Mouse (Mus musculus) C2C12 (cell line): ENCODE measurements around the gene Sdc3. TPM values are rescaled to one million over a fixed set of nuclear protein-coding genes. Genes with fewer than 3 reads are reported as not detected.

Experiments used
- H3K27me3 ChIP-seq: one replicate; pipeline ENCODE4 v1.6.1; 2011; ENCODE audit not compliant: control insufficient read depth, insufficient read depth, insufficient read length
- H3K36me3 ChIP-seq: one replicate; pipeline ENCODE4 v1.6.1; 2011; ENCODE audit not compliant: control insufficient read depth, insufficient read depth
- H3K4me3 ChIP-seq: one replicate; pipeline ENCODE4 v1.5.1; 2011; ENCODE audit warnings: mild to moderate bottlenecking, control low read depth; ENCODE audit not compliant: poor library complexity, insufficient read depth, severe bottlenecking
- H3K79me2 ChIP-seq: one replicate; pipeline ENCODE4 v1.6.1; 2011; ENCODE audit not compliant: control insufficient read depth, insufficient read depth
- H3K79me3 ChIP-seq: one replicate; pipeline ENCODE4 v1.6.1; 2011; ENCODE audit warnings: low read depth, control low read depth
- H3ac ChIP-seq: one replicate; pipeline ENCODE3; 2011; ENCODE audit warnings: low read depth; ENCODE audit not compliant: control insufficient read depth, insufficient read length
- CEBPB ChIP-seq: IDR thresholded peaks from one replicate; pipeline ENCODE4 v1.6.1; 2011; ENCODE audit warnings: low read depth, mild to moderate bottlenecking, control low read depth, moderate library complexity
- CTCF ChIP-seq: IDR thresholded peaks from one replicate; pipeline ENCODE4 v1.5.1; 2011; ENCODE audit not compliant: control insufficient read depth, insufficient read depth, insufficient read length
- FOSL1 ChIP-seq: IDR thresholded peaks from one replicate; pipeline ENCODE4 v1.8.0; 2011; ENCODE audit warnings: mild to moderate bottlenecking, low read length; ENCODE audit not compliant: poor library complexity, insufficient read depth, severe bottlenecking
- MAX ChIP-seq: IDR thresholded peaks from one replicate; pipeline ENCODE4 v1.6.1; 2011; ENCODE audit warnings: mild to moderate bottlenecking, control low read depth
- MYOD1 ChIP-seq: IDR thresholded peaks from one replicate; pipeline ENCODE4 v1.6.1; 2011; ENCODE audit warnings: low read depth; ENCODE audit not compliant: control insufficient read depth, insufficient read length
- MYOG ChIP-seq: IDR thresholded peaks from one replicate; pipeline ENCODE4 v1.6.1; 2011; ENCODE audit not compliant: control insufficient read depth, insufficient read length; ENCODE audit errors: extremely low read depth
- USF1 ChIP-seq: IDR thresholded peaks from one replicate; pipeline ENCODE4 v1.6.1; 2011; ENCODE audit warnings: low read depth, mild to moderate bottlenecking, control low read depth, moderate library complexity
- polyA plus RNA-seq: library from polyadenylated mRNA; unstranded; fragments of >200 nt; fragmentation: generic; extraction: Trizol; gene quantifications from one replicate; pipeline ENCODE4 v1.2.1, GENCODE M21; 2012; ENCODE audit warnings: missing spikeins

Sdc3 gene
- polyA plus RNA-seq, 1 experiment: 63.6 TPM

DNA sequence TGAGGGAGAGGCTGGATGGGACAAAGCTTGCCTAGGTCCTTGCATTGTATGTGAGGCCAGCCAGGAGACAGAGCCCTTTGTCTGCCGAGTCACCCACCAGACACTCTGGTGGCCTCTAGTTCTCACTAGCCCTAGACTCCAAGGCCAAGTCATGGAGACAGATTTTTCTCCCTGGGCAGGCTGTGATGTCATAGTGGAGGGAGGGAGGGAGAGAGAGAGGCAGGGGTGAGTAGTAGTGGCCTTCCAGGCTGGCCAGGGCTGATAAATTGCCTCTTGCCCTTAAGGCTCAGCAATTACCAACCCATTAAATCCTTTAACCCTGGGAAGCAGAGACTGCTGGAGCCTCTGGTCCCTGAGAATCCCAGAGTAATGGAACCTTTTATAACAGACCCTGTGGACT, 41.8 kb downstream of the Sdc3 start:
- Histone ChIP-seq H3K27me3 (no peaks in the 10 kb centered on the region), H3K79me2 (no peaks in the 10 kb centered on the region), H3K4me3 (no peak overlapping the region), H3ac (no peak overlapping the region), H3K79me3 (no peaks in the 10 kb centered on the region), H3K36me3 (no peaks in the 10 kb centered on the region)
- no peak for TF ChIP-seq CTCF
- no peak for TF ChIP-seq FOSL1
- no peak for TF ChIP-seq MAX
- TF ChIP-seq MYOG: no peak
- no peak for TF ChIP-seq USF1
- TF ChIP-seq MYOD1: no peak
- TF ChIP-seq CEBPB: no peak

DNA sequence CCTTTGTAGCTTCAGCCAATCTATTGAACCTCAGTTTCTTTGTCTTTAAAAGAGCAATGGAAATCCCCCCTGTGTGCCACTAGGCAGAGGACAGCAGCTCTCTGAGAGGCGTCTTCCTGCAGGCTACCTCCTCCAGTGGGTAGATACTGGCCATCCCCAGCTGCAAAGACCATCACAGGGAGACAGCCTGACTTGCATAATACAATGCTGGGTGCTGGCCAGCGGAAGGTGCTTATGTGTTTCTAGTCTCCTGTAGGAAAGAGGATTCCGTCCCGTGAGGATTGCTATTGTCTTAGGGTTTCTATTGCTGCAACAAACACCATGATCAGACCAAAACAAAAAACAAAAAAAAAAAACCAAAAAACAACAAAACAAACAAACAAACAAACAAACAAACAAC, 43.2 kb downstream of the Sdc3 start:
- H3K27me3 ChIP-seq: no peaks in the 10 kb centered on the region
- H3K4me3 ChIP-seq: no peak overlapping the region
- no peaks in the 10 kb centered on the region for H3K79me3 ChIP-seq
- H3K79me2 ChIP-seq: no peaks in the 10 kb centered on the region
- no peak overlapping the region for H3ac ChIP-seq
- H3K36me3 ChIP-seq: no peaks in the 10 kb centered on the region
- TF ChIP-seq MYOD1: no peak
- TF ChIP-seq USF1: no peak
- no peak for TF ChIP-seq FOSL1
- no peak for TF ChIP-seq MAX
- TF ChIP-seq MYOG: no peak
- no peak for TF ChIP-seq CTCF
- no peak for TF ChIP-seq CEBPB

DNA sequence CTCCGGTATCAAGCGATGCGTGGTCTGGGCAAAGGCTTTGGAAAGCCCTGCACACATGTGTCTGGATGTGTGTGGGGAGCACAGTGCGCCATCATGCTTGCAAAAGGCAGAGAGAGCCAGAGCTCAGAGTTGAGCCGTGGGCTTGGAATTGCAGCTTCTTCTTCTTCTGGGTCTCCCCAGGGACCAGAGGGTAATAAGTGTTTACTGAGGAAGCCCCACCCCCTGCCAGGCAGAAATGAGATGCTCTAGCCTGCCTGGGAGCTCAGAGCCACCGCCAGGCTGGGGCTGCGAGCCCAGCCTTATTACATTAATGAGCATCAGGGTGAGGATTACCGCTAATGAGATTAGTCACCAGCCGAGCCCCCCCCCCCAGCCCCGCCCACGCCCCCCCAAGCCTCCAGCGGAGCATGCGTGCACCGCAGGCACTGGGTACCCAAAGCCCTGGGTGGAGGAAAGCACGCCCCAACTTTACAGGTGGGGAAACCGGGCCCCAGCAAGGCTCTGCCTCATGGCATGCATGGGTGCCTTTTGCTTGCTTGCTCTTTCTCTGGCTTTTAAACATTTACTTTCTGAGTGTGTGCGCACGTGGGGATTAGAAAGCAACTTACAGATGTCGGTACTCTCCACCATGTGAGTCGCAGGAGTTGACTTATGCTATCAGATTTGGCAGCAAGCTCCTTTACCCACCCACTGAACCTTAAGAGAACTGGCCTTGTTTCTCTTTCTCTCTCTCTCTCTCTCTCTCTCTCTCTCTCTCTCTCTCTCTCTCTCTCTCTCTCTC, 44.1 kb downstream of the Sdc3 start:
- Histone ChIP-seq H3K4me3 (no peak overlapping the region), H3K36me3 (no peaks in the 10 kb centered on the region), H3K79me2 (no peaks in the 10 kb centered on the region), H3ac (no peak overlapping the region), H3K79me3 (no peaks in the 10 kb centered on the region), H3K27me3 (no peaks in the 10 kb centered on the region)
- no peak for TF ChIP-seq MYOG
- TF ChIP-seq MYOD1: no peak
- TF ChIP-seq FOSL1: no peak
- TF ChIP-seq MAX: no peak
- TF ChIP-seq USF1: no peak
- no peak for TF ChIP-seq CTCF
- TF ChIP-seq CEBPB: no peak

DNA sequence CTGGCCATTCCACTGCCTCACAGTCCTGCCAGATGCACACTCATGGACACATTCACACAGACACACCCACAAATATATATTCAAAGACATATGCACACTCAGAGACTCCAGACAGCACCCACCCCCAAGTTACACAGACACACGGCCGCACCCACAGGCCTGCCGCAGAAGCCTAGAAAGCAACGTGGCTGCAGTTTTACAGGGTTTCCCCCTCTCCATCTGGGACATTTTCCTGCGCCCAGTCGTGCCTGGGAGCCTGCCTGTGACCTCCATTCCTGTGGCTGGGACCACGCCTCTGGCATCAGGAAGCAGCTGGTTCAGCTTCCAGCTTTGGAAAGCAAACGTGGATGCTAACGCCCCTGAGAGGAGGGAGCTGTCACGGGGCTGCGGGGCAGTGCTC, 46.2 kb downstream of the Sdc3 start:
- no peak overlapping the region for H3K4me3 ChIP-seq
- H3ac ChIP-seq: no peak overlapping the region
- H3K79me3 ChIP-seq: no peaks in the 10 kb centered on the region
- peaks cover 3% of the 10 kb centered on the region for H3K27me3 ChIP-seq
- no peaks in the 10 kb centered on the region for H3K36me3 ChIP-seq
- no peaks in the 10 kb centered on the region for H3K79me2 ChIP-seq
- TF ChIP-seq CTCF (no peak), USF1 (no peak), CEBPB (no peak), MYOG (no peak), MYOD1 (no peak), MAX (no peak), FOSL1 (no peak)

DNA sequence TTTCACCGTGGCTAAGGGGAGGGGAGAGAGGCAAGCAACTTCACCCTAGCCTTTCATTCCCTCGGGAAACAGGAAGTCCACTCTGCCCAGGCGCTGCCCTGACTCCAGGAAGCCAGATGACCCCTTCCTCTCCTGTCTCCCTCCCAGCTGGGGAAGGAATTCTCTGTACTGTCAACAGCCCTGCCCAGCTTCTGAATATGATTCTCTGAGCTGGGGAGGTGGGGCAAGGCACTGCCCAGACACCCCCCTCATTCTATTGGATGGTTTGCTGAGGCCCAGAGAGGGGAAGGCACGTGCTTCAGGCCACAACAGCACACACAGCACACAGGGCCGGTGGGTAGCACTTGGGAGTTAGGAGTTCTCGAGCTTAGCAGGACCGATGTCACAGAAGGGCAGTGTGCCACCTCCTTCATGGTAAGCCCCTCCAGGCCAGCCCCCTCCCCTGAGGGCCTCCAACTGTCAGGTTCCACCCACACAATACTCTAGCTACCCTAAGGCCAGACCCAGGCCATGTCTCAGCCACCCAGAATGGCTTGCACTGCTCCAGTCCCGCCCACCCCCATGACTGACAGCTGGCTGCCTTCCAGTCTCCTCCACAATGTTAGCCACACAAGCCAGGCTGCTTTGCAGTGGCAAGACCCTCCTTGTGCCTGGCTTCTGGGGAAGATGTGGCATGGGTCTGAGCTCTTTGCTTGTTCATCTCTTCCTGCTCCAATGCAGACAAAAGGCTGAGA, 48.9 kb downstream of the Sdc3 start:
- no peak overlapping the region for H3ac ChIP-seq
- no peak overlapping the region for H3K4me3 ChIP-seq
- H3K79me2 ChIP-seq: no peaks in the 10 kb centered on the region
- TF ChIP-seq USF1 (no peak), FOSL1 (no peak), CTCF (no peak), CEBPB (no peak), MYOG (no peak)
- H3K79me3 ChIP-seq: no peaks in the 10 kb centered on the region
- H3K27me3 ChIP-seq: peaks cover 12% of the 10 kb centered on the region
- H3K36me3 ChIP-seq: no peaks in the 10 kb centered on the region

DNA sequence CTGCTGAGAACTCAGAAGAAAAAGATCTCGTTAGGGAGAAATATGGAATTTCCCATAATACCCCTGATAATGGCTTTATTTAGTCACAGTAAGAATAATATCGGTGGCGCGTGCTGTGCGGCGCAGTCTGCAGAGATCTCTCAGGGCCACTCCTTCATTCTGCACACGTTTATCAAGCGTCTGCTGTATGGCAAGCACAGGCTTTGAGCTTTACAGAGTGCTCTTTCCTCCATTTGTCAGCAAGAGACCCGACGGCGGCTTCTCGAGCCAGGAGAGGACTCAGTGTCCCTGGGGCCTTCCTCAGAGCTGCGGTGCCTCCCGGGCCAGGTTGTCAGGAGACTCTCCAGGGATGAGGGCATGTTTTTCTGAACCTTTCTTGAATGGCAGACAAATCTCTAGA, 56.5 kb downstream of the Sdc3 start:
- Histone ChIP-seq H3K27me3 (peaks cover 48% of the 10 kb centered on the region), H3K79me2 (no peaks in the 10 kb centered on the region), H3ac (no peak overlapping the region), H3K79me3 (no peaks in the 10 kb centered on the region), H3K36me3 (no peaks in the 10 kb centered on the region), H3K4me3 (no peak overlapping the region)
- TF ChIP-seq MAX (no peak), USF1 (no peak), CEBPB (no peak), MYOG (no peak), CTCF (no peak), MYOD1 (no peak), FOSL1 (no peak)
